Mouse (Mus musculus) CH12.LX (cell line): ENCODE results near the gene Gbx1. TPM values are rescaled to one million over a fixed set of nuclear protein-coding genes. Genes with fewer than 3 reads are reported as not detected.

Experiments
- DNase-seq: peaks from one replicate; pipeline ENCODE4 v3.0.0-alpha.2; 2013; ENCODE audit errors: extremely low read depth
- H3K27ac ChIP-seq: 2 replicates; pipeline ENCODE4 v1.5.1; 2012; ENCODE audit warnings: low read depth, mild to moderate bottlenecking, control low read depth, moderate library complexity; ENCODE audit not compliant: insufficient read depth
- H3K27me3 ChIP-seq: replicated peaks from 2 replicates; pipeline ENCODE3; 2012; ENCODE audit warnings: inconsistent platforms
- H3K36me3 ChIP-seq, 2 experiments: replicated peaks in 1 of 2; 2 replicates each; pipeline versions ENCODE3 to v1.6.1; 2012; ENCODE audit warnings: inconsistent platforms in 1 of 2, low read length in 1 of 2, mild to moderate bottlenecking in 1 of 2, mixed read lengths in 1 of 2, moderate library complexity in 1 of 2; ENCODE audit not compliant: control insufficient read depth in 1 of 2, insufficient read depth in 1 of 2
- H3K4me1 ChIP-seq, 2 experiments: 2 replicates each; pipeline ENCODE4 v1.6.1; 2012; ENCODE audit warnings: inconsistent platforms in 1 of 2, moderate library complexity in 1 of 2; ENCODE audit not compliant: insufficient read depth in 2 of 2, control insufficient read depth in 1 of 2
- H3K4me2 ChIP-seq: 2 replicates; pipeline ENCODE4 v1.6.1; 2012; ENCODE audit warnings: low read depth, mild to moderate bottlenecking, control low read depth; ENCODE audit not compliant: poor library complexity, insufficient read depth, severe bottlenecking
- H3K4me3 ChIP-seq, 3 experiments: fragments of 150-350 bp in 1 of 3; sonication (generic) in 1 of 3; replicated peaks in 1 of 3; 2 replicates each; pipeline versions ENCODE3 to v1.5.1; 2011 to 2012; ENCODE audit warnings: low read depth in 2 of 3, low read length in 2 of 3, mild to moderate bottlenecking in 2 of 3, moderate library complexity in 2 of 3, control low read depth in 1 of 3, improper control_type of control experiment in 1 of 3, inconsistent platforms in 1 of 3, mixed read lengths in 1 of 3; ENCODE audit not compliant: poor library complexity in 1 of 3
- H3K79me2 ChIP-seq: replicated peaks from 2 replicates; pipeline ENCODE4 v1.6.1; 2012; ENCODE audit warnings: mild to moderate bottlenecking, moderate library complexity; ENCODE audit not compliant: control insufficient read depth, poor library complexity, insufficient read depth, severe bottlenecking; ENCODE audit errors: extremely low read depth
- H3K9ac ChIP-seq: 2 replicates; pipeline ENCODE4 v1.6.1; 2012; ENCODE audit warnings: low read depth, mild to moderate bottlenecking, control low read depth, moderate library complexity; ENCODE audit not compliant: insufficient read depth
- H3K9me3 ChIP-seq: replicated peaks from 2 replicates; pipeline ENCODE3; 2012; ENCODE audit warnings: low read length, inconsistent platforms, mixed read lengths
- CHD2 ChIP-seq: IDR thresholded peaks from 2 replicates; pipeline ENCODE4 v1.6.1; 2011; ENCODE audit warnings: low read length, improper control_type of control experiment
- EP300 ChIP-seq: IDR thresholded peaks from 2 replicates; pipeline ENCODE4 v1.6.1; 2011; ENCODE audit warnings: low read length, improper control_type of control experiment
- ETS1 ChIP-seq: conservative IDR thresholded peaks from 2 replicates; pipeline ENCODE4 v1.6.1; 2012; ENCODE audit warnings: low read depth, mild to moderate bottlenecking, inconsistent platforms, low read length, improper control_type of control experiment, moderate library complexity
- GABPA ChIP-seq: IDR thresholded peaks from 2 replicates; pipeline ENCODE4 v1.6.1; 2012; ENCODE audit warnings: low read depth, low read length, improper control_type of control experiment, inconsistent platforms; ENCODE audit not compliant: insufficient replicate concordance
- MAFK ChIP-seq: IDR thresholded peaks from 2 replicates; pipeline ENCODE4 v1.6.1; 2011; ENCODE audit warnings: low read length, improper control_type of control experiment; ENCODE audit not compliant: insufficient replicate concordance
- MAX ChIP-seq: IDR thresholded peaks from 2 replicates; pipeline ENCODE4 v1.6.1; 2011; ENCODE audit warnings: low read length, improper control_type of control experiment
- MEF2A ChIP-seq: IDR thresholded peaks from 2 replicates; pipeline ENCODE4 v1.6.1; 2014; ENCODE audit warnings: low read depth, mild to moderate bottlenecking, inconsistent platforms, low read length, improper control_type of control experiment, borderline replicate concordance
- NELFE ChIP-seq: IDR thresholded peaks from 2 replicates; pipeline ENCODE4 v1.6.1; 2011; ENCODE audit warnings: low read depth, low read length, improper control_type of control experiment
- POLR2AphosphoS2 ChIP-seq: IDR thresholded peaks from 2 replicates; pipeline ENCODE4 v1.6.1; 2011; ENCODE audit warnings: low read depth, low read length, improper control_type of control experiment
- RAD21 ChIP-seq: IDR thresholded peaks from 2 replicates; pipeline ENCODE4 v1.6.1; 2011; ENCODE audit warnings: low read depth, mild to moderate bottlenecking, low read length, improper control_type of control experiment, moderate library complexity
- RCOR1 ChIP-seq: conservative IDR thresholded peaks from 2 replicates; pipeline ENCODE4 v1.6.1; 2012; ENCODE audit warnings: low read depth, mild to moderate bottlenecking, inconsistent platforms, low read length, improper control_type of control experiment
- TBP ChIP-seq: conservative IDR thresholded peaks from 2 replicates; pipeline ENCODE4 v1.6.1; 2011; ENCODE audit warnings: low read depth, low read length, improper control_type of control experiment
- TCF12 ChIP-seq: IDR thresholded peaks from 2 replicates; pipeline ENCODE4 v1.6.1; 2014; ENCODE audit warnings: low read depth, mild to moderate bottlenecking, inconsistent platforms, low read length, improper control_type of control experiment
- UBTF ChIP-seq: IDR thresholded peaks from 2 replicates; pipeline ENCODE4 v1.6.1; 2012; ENCODE audit warnings: low read depth, mild to moderate bottlenecking, inconsistent platforms, low read length, improper control_type of control experiment, moderate library complexity
- ZC3H11A ChIP-seq: IDR thresholded peaks from 2 replicates; pipeline ENCODE4 v1.6.1; 2012; ENCODE audit warnings: low read depth, mild to moderate bottlenecking, inconsistent platforms, low read length, improper control_type of control experiment
- ZKSCAN1 ChIP-seq: IDR thresholded peaks from 2 replicates; pipeline ENCODE4 v1.6.1; 2012; ENCODE audit warnings: low read depth, inconsistent platforms, low read length, improper control_type of control experiment, borderline replicate concordance
- ZMIZ1 ChIP-seq: IDR thresholded peaks from 2 replicates; pipeline ENCODE4 v1.6.1; 2012; ENCODE audit warnings: low read depth, mild to moderate bottlenecking, inconsistent platforms, low read length, improper control_type of control experiment
- dilution Hi-C: fragments of 300-500 bp; cut with MboI; formaldehyde crosslinking; loops from 2 replicates; pipeline ENCODE4 v1.14.3; 2020; ENCODE audit warnings: low sequenced_read_pairs; ENCODE audit not compliant: extremely low pct_unique_long_range_greater_than_20kb, extremely low pct_ligation_motif_present
- in situ Hi-C: fragments of 300-500 bp; cut with MboI; formaldehyde crosslinking; loops from 3 replicates; pipeline ENCODE4 v1.14.3; 2019; ENCODE audit warnings: low sequenced_read_pairs, low pct_ligation_motif_present, low pct_unique_long_range_greater_than_20kb, mixed read lengths
- polyA plus RNA-seq: library from polyadenylated mRNA; unstranded; fragments of >175 nt; gene quantifications from 2 replicates; pipeline ENCODE4 v1.2.1, GENCODE M21; 2012; ENCODE audit warnings: low read depth; ENCODE audit not compliant: insufficient read length
- total RNA-seq, 2 experiments: library from RNA; depleted of rRNA; stranded (reverse); fragments of 300-350 nt in 1 of 2; fragments of >200 nt in 1 of 2; gene quantifications; 2 replicates each; pipeline ENCODE4 v1.2.3; 2012 to 2014

Gene Gbx1
- total and polyA plus RNA-seq, 3 experiments: 0.08 to 0.13 TPM; not detected in 1

DNA sequence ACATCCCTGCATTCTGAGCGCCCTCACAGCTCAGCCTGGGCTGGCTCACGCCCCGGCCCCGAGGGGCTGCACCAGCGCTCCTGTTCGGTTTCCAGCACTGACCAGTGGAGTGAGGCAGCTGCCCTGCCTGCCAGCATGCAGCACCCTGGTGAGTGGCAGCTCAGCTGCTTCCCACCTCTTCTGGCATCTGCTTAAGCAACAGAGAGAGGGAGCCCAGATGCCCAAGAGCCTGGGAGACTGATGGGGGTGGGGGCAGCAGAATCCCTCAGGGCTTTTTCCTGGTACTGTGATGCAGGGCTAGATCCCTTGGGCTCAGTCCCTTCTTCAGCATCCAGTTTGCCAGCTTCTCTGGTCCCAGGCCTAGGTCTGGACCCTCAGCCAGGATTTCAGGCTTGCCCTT, 30.2 kb downstream of the Gbx1 start:
- Histone ChIP-seq H3K4me3 (no peak overlapping the region), H3K27me3 (no peaks in the 10 kb centered on the region), H3K9ac (no peak overlapping the region), H3K9me3 (no peaks in the 10 kb centered on the region), H3K4me2 (no peak overlapping the region), H3K36me3 (peaks cover 58 to 100% of the 10 kb centered on the region in 2 experiments), H3K4me1 (no peaks in the 10 kb centered on the region), H3K27ac (no peak overlapping the region), H3K79me2 (no peaks in the 10 kb centered on the region)
- in situ Hi-C loops: no loop called here
- dilution Hi-C loops: no loop called here
- no peak for DNase-seq
- TF ChIP-seq MAX: no peak
- TF ChIP-seq RCOR1: no peak
- TF ChIP-seq POLR2AphosphoS2: no peak
- no peak for TF ChIP-seq ZMIZ1
- TF ChIP-seq GABPA: no peak
- no peak for TF ChIP-seq NELFE
- TF ChIP-seq ETS1: no peak
- no peak for TF ChIP-seq TBP
- no peak for TF ChIP-seq ZC3H11A
- TF ChIP-seq UBTF: no peak
- no peak for TF ChIP-seq MAFK
- TF ChIP-seq ZKSCAN1: no peak
- no peak for TF ChIP-seq TCF12
- no peak for TF ChIP-seq MEF2A

DNA sequence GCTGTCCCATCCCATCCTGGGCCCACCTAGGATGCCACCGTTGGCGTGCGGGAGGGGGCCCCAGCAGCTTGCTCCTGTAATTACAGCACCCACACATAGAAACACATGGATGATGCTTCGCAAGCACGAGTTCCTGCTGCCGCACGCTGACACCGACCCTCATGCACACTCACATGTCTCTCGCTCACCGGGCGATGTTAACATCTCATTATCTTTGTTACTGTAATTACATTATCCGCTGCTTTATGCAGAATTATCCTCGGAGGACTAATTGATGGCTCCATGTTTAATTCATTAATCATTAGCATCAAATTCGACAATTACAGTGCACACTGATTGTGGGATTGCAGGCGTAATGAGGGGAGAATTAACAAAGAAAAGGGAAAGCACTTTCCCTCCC, 32.0 kb downstream of the Gbx1 start:
- no peaks in the 10 kb centered on the region for H3K9me3 ChIP-seq
- H3K27me3 ChIP-seq: no peaks in the 10 kb centered on the region
- dilution Hi-C loops (no loop called here), in situ Hi-C loops (no loop called here)
- no peak overlapping the region for H3K27ac ChIP-seq
- H3K36me3 ChIP-seq: peaks cover 48 to 100% of the 10 kb centered on the region in 2 experiments
- no peak overlapping the region for H3K4me3 ChIP-seq
- H3K4me2 ChIP-seq: no peak overlapping the region
- H3K9ac ChIP-seq: no peak overlapping the region
- no peak for DNase-seq
- no peaks in the 10 kb centered on the region for H3K4me1 ChIP-seq
- TF ChIP-seq RAD21 (no peak), MAFK (no peak), CHD2 (no peak), EP300 (no peak)
- H3K79me2 ChIP-seq: no peaks in the 10 kb centered on the region
